Mouse (Mus musculus): ENCODE results near the gene Il10. TPM values are rescaled to one million over a fixed set of nuclear protein-coding genes. Genes with fewer than 3 reads are reported as not detected.

Gene Il10
- total RNA-seq, 2 experiments from 2014 or later = not detected

DNA sequence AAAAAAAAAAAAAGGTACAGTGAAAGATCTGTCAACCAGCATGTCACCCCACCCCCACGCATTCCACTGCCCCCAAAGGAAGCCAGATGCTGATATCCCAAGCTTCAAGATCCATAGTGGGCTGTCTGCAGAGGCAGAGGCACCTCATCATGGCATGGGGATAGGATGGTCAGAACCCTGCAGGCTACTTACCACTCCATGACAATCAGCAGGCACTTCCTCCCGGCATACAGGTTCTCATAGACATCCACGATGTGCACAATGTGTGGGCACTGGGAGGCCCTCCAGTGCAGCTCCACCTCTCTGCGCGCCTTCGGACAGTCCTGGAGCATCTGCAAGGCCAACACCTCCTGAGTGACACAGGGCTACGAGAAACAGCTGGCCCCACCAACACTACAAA is 38.8 kb downstream of the Il10 start:
- no peak for TF ChIP-seq CTCF (IDR thresholded peaks at IDR 0.05)
- H3K27ac ChIP-seq = no peak overlapping the region
- peak; percentile 16 for DNase-seq
- intact Hi-C loops (cut with DNase I) = loop anchor here (10.0 kb wide), 1 partner anchor 514 kb away; no protein-coding TSS in a partner anchor
- H3K4me3 ChIP-seq = no peak overlapping the region

DNA sequence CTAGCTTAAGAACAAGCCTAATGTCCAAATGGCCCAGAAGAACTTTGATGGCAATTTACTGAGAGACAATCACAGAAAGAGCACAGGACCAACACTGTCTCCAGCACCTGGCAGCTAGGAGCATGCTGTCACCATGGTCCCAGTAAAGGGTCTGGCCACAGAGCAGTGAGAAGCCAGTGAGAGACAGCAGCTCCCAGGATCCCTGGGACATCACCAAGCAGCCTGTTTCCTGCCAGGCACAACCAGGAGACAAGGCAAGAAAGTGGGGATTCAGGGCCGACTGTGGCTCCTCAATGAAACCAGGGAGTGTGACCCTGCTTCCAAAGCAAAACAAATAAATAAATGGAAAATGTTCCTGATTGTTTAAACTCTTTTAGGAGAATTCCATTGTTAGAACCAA is 39.8 kb downstream of the Il10 start:
- no peak overlapping the region for H3K4me3 ChIP-seq
- DNase-seq = peak; percentile 15
- H3K27ac ChIP-seq = peak overlapping the region; percentile 85
- intact Hi-C loops (cut with DNase I) = loop anchor here (10.0 kb wide), 1 partner anchor 515 kb away; no protein-coding TSS in a partner anchor
- TF ChIP-seq CTCF (IDR thresholded peaks at IDR 0.05) = no peak

DNA sequence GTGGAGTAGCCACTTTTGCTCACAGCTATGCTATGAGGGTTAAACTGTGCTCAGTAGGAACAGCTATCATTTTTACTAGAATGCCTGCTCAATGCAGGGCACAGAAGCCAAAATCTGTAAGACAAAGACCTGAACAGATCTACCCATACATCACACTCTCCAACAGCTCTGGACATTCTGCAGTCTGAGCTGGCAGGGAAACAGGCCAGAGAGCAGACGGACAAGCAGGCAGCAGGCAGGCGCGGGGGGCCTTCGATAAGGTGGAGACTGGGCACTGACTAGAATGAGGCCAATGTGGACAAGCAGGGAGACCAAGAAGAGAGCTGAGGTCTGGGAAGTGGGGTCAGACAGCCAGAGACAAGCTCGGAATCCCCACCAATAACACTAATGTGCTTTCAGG is 40.2 kb downstream of the Il10 start:
- Histone ChIP-seq H3K4me3 (no peak overlapping the region), H3K27ac (peak overlapping the region; percentile 85)
- DNase-seq = peak; percentile 19
- intact Hi-C loops (cut with DNase I) = loop anchor here (5.0 to 10.0 kb wide), 3 partner anchors 37 to 515 kb away; partner anchors contain the start of genes Gm29427, Mapkapk2 and Yod1
- no peak for TF ChIP-seq CTCF (IDR thresholded peaks at IDR 0.05)

DNA sequence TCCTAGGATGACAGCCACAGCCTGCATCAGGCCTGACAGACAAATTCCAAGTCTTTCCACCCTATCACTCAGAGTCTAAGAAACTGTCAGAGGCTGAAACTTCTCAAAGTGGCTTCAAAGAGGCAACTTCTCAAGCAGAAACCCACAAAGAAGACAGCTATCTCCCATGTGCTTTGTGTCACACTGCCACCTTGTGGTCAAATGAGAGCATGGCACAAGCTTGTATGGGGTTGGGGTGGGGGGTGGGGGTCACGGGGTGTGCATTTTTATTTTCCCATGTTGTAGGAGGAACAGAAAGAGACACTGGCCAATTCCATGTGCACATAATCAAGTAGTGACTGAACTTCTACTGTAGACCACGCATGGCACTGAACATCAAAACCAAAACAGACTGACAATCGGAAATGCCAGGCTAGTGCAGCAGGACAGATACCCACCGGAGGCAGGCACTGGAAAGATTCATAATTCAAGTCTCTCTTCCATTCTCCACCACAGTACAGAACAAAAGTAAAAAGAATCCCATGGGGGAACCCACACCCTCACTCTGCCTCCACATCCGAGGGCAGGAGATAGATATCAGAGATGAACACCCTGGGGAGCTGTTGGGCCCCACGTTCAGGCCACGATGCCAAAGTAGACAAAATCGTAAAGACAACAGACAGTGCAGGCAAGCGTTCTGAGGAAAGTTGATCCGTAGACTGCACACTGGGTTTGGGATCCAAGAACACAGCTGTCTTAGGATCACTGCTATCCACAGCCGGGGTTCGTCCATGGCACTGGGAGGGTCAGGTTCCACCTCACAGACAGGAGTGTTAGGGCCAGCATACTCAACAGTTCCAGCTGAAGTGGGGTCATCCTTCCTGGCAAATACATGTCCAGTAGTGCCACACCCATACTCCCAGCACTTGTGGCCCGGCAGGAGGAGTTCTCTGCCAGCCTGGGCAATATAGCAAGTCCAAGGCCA is 40.9 kb downstream of the Il10 start:
- DNase-seq = peak; percentile 70
- peak; percentile 76 for TF ChIP-seq CTCF (IDR thresholded peaks at IDR 0.05)
- intact Hi-C loops (cut with DNase I) = loop anchor here (5.0 to 10.0 kb wide), 2 partner anchors 37 to 346 kb away; partner anchors contain the start of genes Gm29427, Mapkapk2 and Yod1
- Histone ChIP-seq H3K4me3 (peak overlapping the region; percentile 47), H3K27ac (peak overlapping the region; percentile 85)

DNA sequence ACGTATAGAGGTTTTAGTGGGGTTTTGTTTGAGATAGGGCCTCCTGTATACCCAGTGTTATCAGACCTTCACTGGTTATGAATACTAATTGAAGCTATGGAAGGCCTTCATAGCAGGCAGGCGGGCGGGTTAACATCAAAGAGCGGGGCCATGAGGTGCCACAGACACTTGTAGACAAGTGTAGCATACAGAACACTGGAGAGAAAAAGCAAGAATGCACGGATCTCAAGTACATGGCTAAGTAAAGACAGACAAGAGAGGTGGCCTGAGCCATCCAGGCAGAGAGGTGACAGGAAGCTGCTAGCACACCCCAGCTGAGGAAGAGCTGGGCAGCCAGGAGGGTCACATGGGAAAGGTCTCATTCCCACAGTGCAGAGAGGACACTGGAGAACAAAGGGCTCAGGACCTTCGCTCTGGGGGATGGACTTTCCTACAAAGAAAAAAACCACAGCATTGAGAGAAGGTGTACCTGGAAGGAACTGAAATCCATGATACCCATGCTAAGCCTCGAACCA is 42.2 kb downstream of the Il10 start:
- intact Hi-C loops (cut with DNase I) = loop anchor here (5.0 to 10.0 kb wide), 2 partner anchors 36 to 347 kb away; partner anchors contain the start of genes Gm29427, Mapkapk2 and Yod1
- no peak for TF ChIP-seq CTCF (IDR thresholded peaks at IDR 0.05)
- DNase-seq = peak; percentile 19
- no peak overlapping the region for H3K4me3 ChIP-seq
- H3K27ac ChIP-seq = peak overlapping the region; percentile 85

DNA sequence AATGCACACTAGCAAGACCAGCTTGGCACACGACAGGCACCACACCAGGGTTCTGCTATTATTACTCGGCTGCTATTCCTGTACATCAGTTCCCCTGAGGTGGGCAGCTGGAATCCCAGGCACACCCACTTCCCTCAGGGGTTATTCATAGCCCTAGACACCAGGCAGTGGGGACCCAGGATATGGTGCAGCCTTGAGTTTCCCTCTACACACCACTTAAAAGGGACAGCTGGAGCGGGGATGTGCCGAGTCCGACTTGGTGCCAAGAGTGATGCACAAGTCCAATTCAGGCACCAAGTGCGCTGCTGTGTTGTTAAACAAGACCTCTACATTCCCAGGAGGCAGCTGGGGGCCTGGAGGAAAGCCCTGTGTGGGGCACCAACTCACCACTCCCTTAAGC is 43.2 kb downstream of the Il10 start:
- intact Hi-C loops (cut with DNase I) = loop anchor here (5.0 to 10.0 kb wide), 2 partner anchors 34 to 348 kb away; partner anchors contain the start of genes Gm29427, Mapkapk2 and Yod1
- H3K4me3 ChIP-seq = no peak overlapping the region
- peak; percentile 85 for DNase-seq
- peak overlapping the region; percentile 85 for H3K27ac ChIP-seq
- TF ChIP-seq CTCF (IDR thresholded peaks at IDR 0.05) = no peak

DNA sequence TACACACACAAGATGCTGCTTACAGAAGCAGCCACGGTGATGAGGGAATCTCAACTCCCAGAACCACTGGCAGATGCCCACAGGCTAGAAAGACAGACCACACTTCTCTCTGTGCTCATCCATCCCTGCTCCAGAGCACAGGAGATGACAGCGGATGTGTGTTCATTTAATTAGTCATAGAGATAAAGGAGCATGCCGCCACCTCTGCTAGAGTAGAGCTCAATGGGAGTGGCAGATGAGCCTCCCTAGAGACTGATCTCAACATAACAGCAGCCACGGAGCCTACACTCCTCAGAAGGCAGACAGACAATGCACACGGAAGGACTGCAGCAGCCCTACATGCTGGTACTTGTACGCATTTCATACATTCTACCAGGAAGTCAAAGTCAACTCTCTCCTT is 44.6 kb downstream of the Il10 start:
- Histone ChIP-seq H3K4me3 (no peak overlapping the region), H3K27ac (peak overlapping the region; percentile 85; the same call in 1 of the 2 replicates)
- TF ChIP-seq CTCF (IDR thresholded peaks at IDR 0.05) = no peak
- DNase-seq = no peak
- intact Hi-C loops (cut with DNase I) = loop anchor here (5.0 to 10.0 kb wide), 2 partner anchors 33 to 349 kb away; partner anchors contain the start of genes Gm29427, Mapkapk2 and Yod1

DNA sequence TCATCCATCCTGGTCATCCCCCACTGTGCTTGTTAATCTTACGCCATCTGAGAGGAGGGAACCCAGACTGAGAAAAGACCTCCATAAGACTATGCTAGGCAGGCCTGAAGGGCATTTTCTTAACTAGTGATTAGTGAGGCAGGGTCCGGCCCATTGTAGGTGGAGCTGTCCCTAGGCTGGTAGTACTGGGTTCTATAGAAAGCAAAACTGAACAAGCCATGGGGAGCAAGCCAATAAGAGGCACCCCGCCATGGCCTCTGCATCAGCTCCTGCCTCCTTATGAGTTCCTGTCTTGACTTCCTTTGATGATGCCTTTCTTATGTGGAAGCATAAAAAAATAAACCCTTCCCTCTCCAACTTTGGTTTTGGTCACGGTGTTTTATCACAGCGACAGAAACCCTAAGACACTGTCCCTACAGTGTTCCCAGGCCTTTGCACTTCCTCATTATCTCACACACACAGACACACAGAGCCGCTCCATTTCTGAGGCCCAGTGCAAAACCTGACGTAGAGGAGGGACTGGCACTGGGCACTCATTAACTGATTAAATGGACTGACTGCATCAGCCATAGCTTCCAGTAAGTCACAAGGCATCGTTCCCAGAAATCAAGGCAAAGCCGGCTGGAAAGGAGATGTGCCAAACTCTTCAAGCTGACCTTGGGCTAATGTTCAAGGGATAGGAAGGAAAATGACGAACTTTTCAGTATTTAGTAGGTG is 48.5 kb downstream of the Il10 start:
- Histone ChIP-seq H3K4me3 (no peak overlapping the region), H3K27ac (peak overlapping the region; percentile 74)
- no peak for TF ChIP-seq CTCF (IDR thresholded peaks at IDR 0.05)
- intact Hi-C loops (cut with DNase I) = loop anchor here (10.0 kb wide), 1 partner anchor 353 kb away; the partner anchor contains the start of genes Gm29427 and Yod1
- no peak for DNase-seq

DNA sequence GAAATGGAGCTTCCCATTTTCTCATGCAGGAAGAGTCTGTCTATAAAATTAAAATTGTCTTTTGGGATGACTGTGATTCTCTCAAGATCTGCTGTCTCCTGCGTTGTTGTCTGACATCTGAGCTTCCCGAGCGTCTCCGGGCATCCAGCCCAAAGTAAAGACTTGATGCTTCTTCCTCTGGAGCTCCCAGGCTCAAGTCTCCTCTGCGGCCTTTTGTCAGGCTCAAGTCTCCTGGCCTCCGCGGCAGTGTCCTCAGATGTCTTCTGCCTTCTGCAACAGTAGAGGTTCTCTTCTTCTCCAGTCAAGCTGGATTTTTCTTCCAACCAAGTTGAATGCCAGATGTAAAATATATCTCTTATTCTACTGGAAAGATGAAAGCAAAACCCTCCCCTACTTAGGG is 49.4 kb downstream of the Il10 start:
- intact Hi-C loops (cut with DNase I) = loop anchor here (10.0 kb wide), 1 partner anchor 354 kb away; the partner anchor contains the start of genes Gm29427 and Yod1
- Histone ChIP-seq H3K4me3 (no peak overlapping the region), H3K27ac (peak overlapping the region; percentile 74)
- no peak for TF ChIP-seq CTCF (IDR thresholded peaks at IDR 0.05)
- peak; percentile 71 for DNase-seq

DNA sequence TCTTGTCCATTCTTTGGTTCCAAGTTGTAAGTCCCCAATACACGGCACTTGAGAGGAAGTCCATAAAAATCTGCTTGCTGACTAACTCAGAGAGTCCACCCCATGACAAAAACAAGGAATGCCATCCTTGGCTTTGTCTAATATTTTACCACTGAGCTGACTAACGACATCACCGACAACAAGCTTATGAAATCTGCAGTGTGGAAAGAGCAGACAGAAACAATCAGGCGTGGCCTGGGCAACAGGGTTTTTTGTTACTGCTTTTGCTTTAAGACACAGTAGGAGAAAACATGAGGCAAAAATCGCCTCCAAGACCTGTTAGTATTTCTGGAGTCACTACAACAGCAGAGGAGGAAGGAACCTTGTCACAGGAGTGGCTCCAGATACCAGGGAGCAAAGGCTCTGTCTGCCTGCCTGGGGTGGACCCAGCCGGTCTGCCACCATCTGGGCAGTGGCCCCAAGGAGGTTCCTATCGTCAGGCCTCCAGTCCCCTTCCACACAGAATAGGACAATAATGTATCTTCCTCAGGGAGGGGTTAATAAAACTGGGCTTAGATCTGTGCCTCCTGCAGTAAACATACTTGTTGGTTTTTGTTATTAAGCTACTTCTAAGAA is 52.8 kb downstream of the Il10 start:
- DNase-seq = no peak
- intact Hi-C loops (cut with DNase I) = no loop called here
- no peak overlapping the region for H3K4me3 ChIP-seq
- no peak for TF ChIP-seq CTCF (IDR thresholded peaks at IDR 0.05)
- H3K27ac ChIP-seq = peak overlapping the region; percentile 74

DNA sequence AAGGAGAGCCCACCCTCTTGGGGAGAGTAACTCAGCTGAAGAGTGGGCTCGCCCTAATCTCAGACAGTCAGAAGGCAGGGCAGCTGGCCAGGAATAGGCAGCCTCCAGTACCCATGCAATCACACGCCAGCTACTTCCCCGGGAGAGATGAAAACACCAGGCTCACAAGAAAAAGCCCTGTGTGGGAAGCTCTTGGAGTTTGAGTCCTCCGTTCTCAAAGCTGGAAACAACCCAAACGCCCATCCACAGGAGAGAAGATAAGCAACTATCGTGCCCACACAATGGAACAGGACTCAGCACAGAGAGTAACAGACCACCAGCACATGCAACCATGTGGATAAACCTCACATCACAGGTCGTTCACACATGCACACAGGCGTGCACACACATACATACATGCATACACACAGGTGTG is 54.9 kb downstream of the Il10 start:
- no peak for TF ChIP-seq CTCF (IDR thresholded peaks at IDR 0.05)
- peak; percentile 59 for DNase-seq
- intact Hi-C loops (cut with DNase I) = no loop called here
- peak overlapping the region; percentile 20; the same call in 1 of the 2 replicates for H3K27ac ChIP-seq
- H3K4me3 ChIP-seq = no peak overlapping the region

Other genes starting within 250 kb of the Il10 start
- gene Fcamr, start 218.9 kb upstream of the Il10 start, total RNA-seq (2021) = under 1 TPM in 1 of 2 experiments, not detected in 1; 0.14 TPM
- gene Pigr, start 193.2 kb upstream of the Il10 start, total RNA-seq (2021) = not detected
- not detected for gene Fcmr, start 154.2 kb upstream of the Il10 start, total RNA-seq (2021)
- gene Il24, start 132.4 kb upstream of the Il10 start, total RNA-seq (2021) = not detected
- not detected for gene Il20, start 108.4 kb upstream of the Il10 start, total RNA-seq (2021)
- not detected for gene Il19, start 79.7 kb upstream of the Il10 start, total RNA-seq (2021)
- 100 to 1,000 TPM; 203 to 251 TPM for gene Mapkapk2, start 78.0 kb downstream of the Il10 start, total RNA-seq (2021)
- gene Dyrk3, start 118.5 kb downstream of the Il10 start, total RNA-seq (2021) = not detected
- gene Eif2d, start 133.3 kb downstream of the Il10 start, total RNA-seq (2021) = 10 to 100 TPM; 26.2 to 29.2 TPM
- 1 to 10 TPM in 1 of 2 experiments, under 1 TPM in 1; 0.71 to 1.1 TPM for gene Rassf5, start 225.4 kb downstream of the Il10 start, total RNA-seq (2021)